Mouse (Mus musculus): ENCODE data around the gene Gmds.

- no peak for TF ChIP-seq POLR2A (IDR thresholded peaks at IDR 0.05; ENCODE audit: borderline replicate concordance, low read depth, low read length)
- TF ChIP-seq CTCF (IDR thresholded peaks at IDR 0.05; ENCODE audit: low read depth, low read length) = no peak
Measured at GRCm38 (mm10) chr13:32370135-32370534, 31.6 kb upstream of the Gmds start.

All from bone marrow macrophage, adult 2 months (primary cell).